Mouse (Mus musculus): ENCODE results near the gene Creb5.

DNA sequence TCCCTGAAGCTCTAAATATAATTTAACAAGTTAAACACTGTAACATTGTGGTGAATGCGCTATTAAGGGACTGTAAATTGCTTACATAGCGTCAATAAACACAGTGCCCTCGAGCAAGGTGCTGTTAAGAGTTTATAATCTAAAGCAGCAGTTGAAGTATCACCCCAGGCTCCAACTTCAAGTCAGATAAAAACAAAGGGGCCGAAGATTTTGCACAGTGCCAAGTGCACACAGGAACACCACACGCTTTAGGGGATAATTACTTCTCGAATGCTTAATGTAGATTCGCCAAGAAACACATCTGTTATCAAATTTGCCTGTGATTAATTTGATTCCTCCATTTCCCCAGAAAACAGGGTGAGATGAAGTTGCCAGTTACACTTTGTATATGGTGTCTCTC lies 142.3 kb downstream of the Creb5 start:
- TF ChIP-seq EP300 (IDR thresholded peaks at IDR 0.05; ENCODE audit: low read depth) (no peak), CTCF (IDR thresholded peaks at IDR 0.05; ENCODE audit: low read depth) (no peak)
